Mouse (Mus musculus): ENCODE measurements around the gene Fndc8.

The Fndc8 gene
- long read RNA-seq, experiment 1 = 0 reads
- long read RNA-seq, experiment 2 = 0 reads

GRCm38 (mm10) chr11:82891936-82892335, at the start of gene Fndc8:
Gene Fndc8, plus strand, starts transcription at chr11:82892124.
- intact Hi-C loops (cut with DNase I) = loop anchor here (2.0 to 5.0 kb wide), 4 partner anchors 145 to 657 kb away; no protein-coding TSS in a partner anchor

- intact Hi-C loops (cut with DNase I) = no loop called here
Measured at GRCm38 (mm10) chr11:82844771-82845414, 47.0 kb upstream of the Fndc8 start.

GRCm38 (mm10) chr11:82845415-82846078, 46.4 kb upstream of the Fndc8 start:
- intact Hi-C loops (cut with DNase I) = no loop called here

DNA sequence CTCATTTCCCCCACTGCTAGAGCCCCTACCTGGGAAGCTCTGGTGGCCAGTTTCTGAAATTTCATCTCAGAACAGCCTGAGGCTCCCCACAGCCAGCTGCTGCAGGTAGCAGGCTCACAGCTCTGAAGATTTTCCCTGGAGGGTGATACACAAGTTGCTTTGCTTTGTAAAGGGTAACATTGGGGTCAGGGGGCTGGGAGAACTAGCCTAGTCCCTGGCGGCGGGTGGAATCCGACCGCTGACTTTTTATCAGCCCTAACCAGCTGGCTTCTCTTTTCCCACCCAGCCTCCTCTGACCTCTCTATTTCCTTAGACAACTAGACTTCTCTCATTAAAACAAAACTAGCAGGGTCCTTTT, 45.9 kb upstream of the Fndc8 start:
- intact Hi-C loops (cut with DNase I) = no loop called here

GRCm38 (mm10) chr11:82846938-82847337, 45.0 kb upstream of the Fndc8 start:
- intact Hi-C loops (cut with DNase I) = no loop called here

DNA sequence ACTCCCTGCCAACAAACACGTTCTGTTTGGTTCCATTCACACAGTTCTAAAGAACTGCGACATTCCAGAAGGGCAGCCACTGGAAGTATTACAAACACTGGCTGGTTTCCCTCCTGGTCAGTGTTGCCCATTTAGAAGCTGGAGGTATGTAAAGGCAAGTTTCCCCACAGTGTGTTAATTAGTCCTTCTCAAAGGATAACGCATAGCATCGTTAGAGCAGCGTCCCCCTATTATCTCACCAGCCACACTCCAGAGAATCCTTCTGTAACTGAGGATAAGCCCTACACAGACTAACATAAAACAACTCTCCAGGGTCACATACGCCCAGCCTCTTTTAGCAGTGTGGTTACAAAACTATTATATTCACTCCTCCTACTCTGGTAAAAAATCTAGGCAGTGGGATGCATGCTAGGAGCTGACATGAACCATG, 44.3 kb upstream of the Fndc8 start:
- intact Hi-C loops (cut with DNase I) = no loop called here

- intact Hi-C loops (cut with DNase I) = no loop called here
Measured at GRCm38 (mm10) chr11:82850259-82850658, 41.7 kb upstream of the Fndc8 start.

DNA sequence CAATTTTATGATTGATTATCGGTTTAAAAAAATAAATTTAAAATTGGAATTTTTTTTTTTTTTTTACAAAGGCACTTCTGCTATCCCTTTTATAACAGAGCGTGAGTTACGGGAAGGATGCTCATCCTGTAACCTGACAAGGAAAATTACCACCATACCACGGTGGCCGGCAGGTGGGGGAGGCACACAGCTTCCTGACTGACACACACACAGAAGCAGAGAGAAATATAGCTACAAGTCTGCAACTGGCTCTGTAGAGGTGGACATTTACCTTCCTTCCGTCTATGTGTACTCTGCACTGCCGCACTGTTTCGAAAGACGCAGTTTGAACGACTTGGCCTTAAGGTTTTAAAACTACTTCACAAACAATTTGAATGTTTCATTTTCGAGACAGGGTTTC, 39.8 kb upstream of the Fndc8 start:
- intact Hi-C loops (cut with DNase I) = no loop called here

- intact Hi-C loops (cut with DNase I) = no loop called here
Measured at GRCm38 (mm10) chr11:82852540-82852939, 39.4 kb upstream of the Fndc8 start.

GRCm38 (mm10) chr11:82852958-82853357, 39.0 kb upstream of the Fndc8 start:
- intact Hi-C loops (cut with DNase I) = no loop called here

DNA sequence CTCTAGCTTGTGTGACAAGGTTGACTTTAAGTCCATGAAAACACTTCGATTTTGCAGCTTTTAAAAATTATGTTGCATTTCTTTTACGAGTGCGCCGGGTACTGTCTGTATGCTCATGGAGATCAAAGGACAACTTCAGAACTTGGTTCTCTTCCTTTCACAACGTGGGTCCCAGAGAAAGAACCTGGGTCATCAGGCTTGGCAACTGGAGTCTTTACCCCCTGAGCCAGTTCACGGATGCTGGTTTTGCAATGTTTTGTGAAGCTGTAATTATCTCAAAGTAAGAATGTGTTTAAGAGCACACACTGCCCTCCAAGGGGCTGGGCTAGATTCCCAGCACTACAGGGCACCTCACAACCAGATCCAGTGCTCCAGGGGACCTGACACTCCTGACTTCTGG, 37.8 kb upstream of the Fndc8 start:
- intact Hi-C loops (cut with DNase I) = no loop called here

DNA sequence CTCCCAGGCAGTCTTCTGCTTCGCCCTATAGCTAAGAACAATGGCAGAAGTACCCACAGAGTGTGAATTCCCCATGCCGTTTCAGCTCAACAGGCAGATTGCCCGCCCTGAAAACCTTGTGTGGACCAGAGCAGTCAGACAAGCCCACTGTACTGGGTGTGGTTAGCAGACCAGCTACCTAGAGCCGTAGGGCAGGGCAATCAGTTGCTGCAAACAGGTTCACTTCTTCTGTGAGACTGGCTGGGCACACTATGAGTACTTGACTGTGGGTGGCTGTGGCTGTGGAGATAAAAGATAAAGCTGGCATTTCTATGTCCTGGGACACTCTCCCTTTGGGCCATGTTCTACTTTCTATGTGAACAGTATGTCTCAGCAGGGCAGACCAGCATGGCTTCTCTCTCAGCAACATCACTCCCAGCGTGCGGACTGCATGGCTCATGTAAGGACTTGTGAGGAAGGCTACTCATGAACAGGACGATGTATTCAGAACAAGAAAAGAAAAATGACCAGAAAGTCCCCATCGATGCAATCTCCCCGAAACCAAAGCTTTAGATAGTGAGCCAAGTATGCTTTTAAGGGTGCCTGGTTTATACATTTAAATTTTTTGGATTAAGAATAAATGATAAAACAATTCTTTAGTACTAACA, 36.5 kb upstream of the Fndc8 start:
- intact Hi-C loops (cut with DNase I) = no loop called here

DNA sequence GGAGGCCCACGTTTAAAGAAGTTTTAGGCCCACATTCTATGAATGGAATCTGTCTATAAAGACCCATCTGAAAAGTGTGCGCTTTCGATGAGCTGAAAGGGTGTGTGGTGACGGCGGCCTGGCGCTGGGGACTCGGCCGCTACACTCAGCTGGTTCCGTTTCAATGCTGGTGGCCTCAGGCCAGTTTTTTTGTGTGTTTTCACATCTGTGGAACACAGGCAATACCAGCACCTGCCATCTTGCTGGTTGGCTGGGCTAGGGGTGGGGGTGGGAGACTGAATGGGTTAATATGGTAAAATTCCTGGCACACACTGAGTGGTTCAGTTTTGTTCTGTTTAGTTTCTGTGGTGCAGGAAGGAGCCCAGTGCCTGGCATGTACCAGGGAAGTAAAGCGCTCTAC, 35.9 kb upstream of the Fndc8 start:
- intact Hi-C loops (cut with DNase I) = no loop called here

DNA sequence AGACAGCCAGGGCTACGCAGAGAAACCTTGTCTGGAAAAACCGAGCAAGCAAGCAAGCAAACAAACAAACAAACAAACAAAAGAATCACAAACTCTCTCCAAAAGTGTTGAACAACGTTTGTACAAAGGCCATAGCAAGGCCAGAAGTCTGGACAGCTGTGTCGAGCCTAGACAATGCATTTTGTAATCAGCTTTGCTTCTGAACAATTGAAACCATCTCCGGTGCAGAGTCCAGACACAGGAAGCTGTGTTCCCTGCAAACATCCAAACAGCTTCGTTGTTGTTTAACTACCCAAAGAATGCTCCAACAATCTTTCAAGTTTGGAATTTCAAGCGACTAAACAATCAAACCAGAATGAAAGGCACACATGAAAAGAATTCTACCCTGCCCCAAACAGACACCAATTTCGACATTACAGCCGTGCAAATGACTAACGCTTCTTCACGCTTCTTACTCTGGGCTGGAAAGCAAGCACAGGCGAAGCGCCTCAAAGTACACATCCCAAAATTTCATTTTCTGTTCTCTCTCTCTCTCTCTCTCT, 34.5 kb upstream of the Fndc8 start:
- intact Hi-C loops (cut with DNase I) = no loop called here

DNA sequence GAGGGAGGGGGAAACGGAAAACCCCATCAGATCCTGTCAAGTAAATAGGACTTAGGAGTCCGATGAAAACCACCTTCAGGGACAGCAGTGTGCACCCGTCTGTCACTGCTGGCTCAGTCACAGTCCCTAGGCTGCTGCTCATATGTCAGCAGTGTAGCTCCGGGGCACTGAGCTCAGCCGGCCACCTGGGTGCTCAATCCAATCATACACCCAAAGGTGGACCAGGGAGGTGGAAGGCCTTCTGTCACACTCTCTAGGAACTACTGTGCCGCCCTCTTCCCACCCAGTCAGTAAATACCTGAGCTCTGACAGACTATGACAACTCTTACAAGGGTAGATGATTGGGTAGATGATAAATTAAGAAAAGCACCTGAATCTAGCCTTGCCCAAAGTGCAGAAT, 31.2 kb upstream of the Fndc8 start:
- intact Hi-C loops (cut with DNase I) = no loop called here

- intact Hi-C loops (cut with DNase I) = no loop called here
Measured at GRCm38 (mm10) chr11:82861558-82861957, 30.4 kb upstream of the Fndc8 start.

GRCm38 (mm10) chr11:82862638-82863037, 29.3 kb upstream of the Fndc8 start:
- intact Hi-C loops (cut with DNase I) = no loop called here

- intact Hi-C loops (cut with DNase I) = no loop called here
Measured at GRCm38 (mm10) chr11:82863059-82863458, 28.9 kb upstream of the Fndc8 start.

DNA sequence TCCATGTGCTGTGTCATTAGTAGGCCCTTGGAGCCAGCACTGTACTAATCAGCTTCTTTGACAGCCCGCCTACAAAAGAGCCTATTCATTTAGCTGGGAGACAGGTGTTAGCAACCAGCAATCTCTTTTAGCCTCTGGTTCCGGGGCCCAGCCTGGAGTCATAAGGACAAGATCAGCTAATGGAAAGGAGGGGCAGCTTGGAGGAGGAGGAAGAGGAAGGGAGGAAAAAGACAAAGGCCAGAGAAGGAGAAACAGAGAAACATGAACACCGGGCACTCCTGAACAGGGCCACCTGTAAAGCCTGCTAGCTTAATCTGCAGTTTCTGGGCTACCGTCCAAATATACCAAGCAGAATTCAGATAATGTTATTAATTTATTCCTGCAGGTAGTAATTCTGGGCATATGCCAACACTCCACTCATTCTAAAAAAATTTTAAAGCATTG, 28.4 kb upstream of the Fndc8 start:
- intact Hi-C loops (cut with DNase I) = no loop called here

DNA sequence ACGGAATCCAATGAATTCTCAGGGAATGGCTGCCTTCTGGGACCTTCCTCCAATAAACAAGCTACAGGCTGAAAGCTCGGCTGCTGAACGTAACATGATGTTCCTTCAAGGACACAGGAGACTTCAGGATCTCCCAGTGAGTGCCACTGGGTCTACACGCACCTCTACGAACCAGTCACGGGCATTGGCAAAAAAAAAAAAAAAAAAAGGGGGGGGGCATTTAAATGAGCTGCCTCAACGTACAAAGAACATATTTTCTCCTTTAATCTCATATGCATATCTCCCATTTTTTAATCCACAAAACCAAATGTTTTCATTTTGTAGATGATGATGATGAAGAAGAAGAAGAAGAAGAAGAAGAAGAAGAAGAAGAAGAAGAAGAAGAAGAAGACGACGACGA, 26.0 kb upstream of the Fndc8 start:
- intact Hi-C loops (cut with DNase I) = no loop called here

- intact Hi-C loops (cut with DNase I) = no loop called here
Measured at GRCm38 (mm10) chr11:82866850-82867564, 24.9 kb upstream of the Fndc8 start.

GRCm38 (mm10) chr11:82867956-82868355, 24.0 kb upstream of the Fndc8 start:
- intact Hi-C loops (cut with DNase I) = no loop called here

All from adrenal gland (tissue).